Mouse (Mus musculus) midbrain, embryonic 16.5 days (tissue): Measurements from ENCODE around the gene 4931406C07Rik. TPM values are rescaled to one million over a fixed set of nuclear protein-coding genes. Genes with fewer than 3 reads are reported as not detected.

Source experiments
- ATAC-seq: fragments of 200-750 bp; cut with Nextera tagmentation; 2 replicates; pipeline ENCODE4 v1.8.0; 2017; ENCODE audit warnings: moderate TSS enrichment
- H3K27ac ChIP-seq: fragments of 300-500 bp; sonication (generic); 2 replicates; pipeline ENCODE4 v1.5.1; 2014; ENCODE audit warnings: mild to moderate bottlenecking, low read length, mixed read lengths
- H3K27me3 ChIP-seq: fragments of 300-500 bp; sonication (generic); 2 replicates; pipeline ENCODE4 v1.6.1; 2014; ENCODE audit warnings: low read depth, low read length, mixed read lengths; ENCODE audit not compliant: control insufficient read depth, insufficient read depth
- H3K36me3 ChIP-seq: fragments of 300-500 bp; sonication (generic); 2 replicates; pipeline ENCODE4 v1.6.1; 2014; ENCODE audit warnings: mild to moderate bottlenecking, low read length, moderate library complexity, mixed read lengths; ENCODE audit not compliant: control insufficient read depth, insufficient read depth
- H3K4me1 ChIP-seq: fragments of 300-500 bp; sonication (generic); 2 replicates; pipeline ENCODE4 v1.6.1; 2014; ENCODE audit warnings: mild to moderate bottlenecking, low read length, mixed read lengths; ENCODE audit not compliant: control insufficient read depth, insufficient read depth
- H3K4me2 ChIP-seq: fragments of 300-500 bp; sonication (generic); 2 replicates; pipeline ENCODE4 v1.6.1; 2014; ENCODE audit warnings: mild to moderate bottlenecking, low read length, mixed read lengths
- H3K4me3 ChIP-seq: fragments of 300-500 bp; sonication (generic); 2 replicates; pipeline ENCODE4 v1.5.1; 2014; ENCODE audit warnings: low read depth, mild to moderate bottlenecking, low read length, moderate library complexity, mixed read lengths
- H3K9ac ChIP-seq: fragments of 300-500 bp; sonication (generic); 2 replicates; pipeline ENCODE4 v1.6.1; 2014; ENCODE audit warnings: low read depth, low read length, mixed read lengths
- H3K9me3 ChIP-seq: fragments of 300-500 bp; sonication (generic); replicated peaks from 2 replicates; pipeline ENCODE4 v1.6.1; 2014; ENCODE audit warnings: mild to moderate bottlenecking, low read length, mixed read lengths; ENCODE audit not compliant: control insufficient read depth, poor library complexity, severe bottlenecking
- WGBS: fragments of 180-500 bp; shearing (Covaris S2); extraction: QIAGEN DNeasy Blood & Tissue Kit; methylation state at CpG from one replicate; pipeline ENCODE4 v1.1.7; 2014; 5-methylcytosine and 5-hydroxymethylcytosine counted together
- polyA plus RNA-seq: library from polyadenylated mRNA; unstranded; fragments of >200 nt; fragmentation: Nextera tagmentation; extraction: Ambion mirVana; gene quantifications from 2 replicates; pipeline ENCODE4 v1.2.1, GENCODE M21; 2015

4931406C07Rik gene
- polyA plus RNA-seq, 1 experiment from 2014 or later = 13.9 TPM

DNA sequence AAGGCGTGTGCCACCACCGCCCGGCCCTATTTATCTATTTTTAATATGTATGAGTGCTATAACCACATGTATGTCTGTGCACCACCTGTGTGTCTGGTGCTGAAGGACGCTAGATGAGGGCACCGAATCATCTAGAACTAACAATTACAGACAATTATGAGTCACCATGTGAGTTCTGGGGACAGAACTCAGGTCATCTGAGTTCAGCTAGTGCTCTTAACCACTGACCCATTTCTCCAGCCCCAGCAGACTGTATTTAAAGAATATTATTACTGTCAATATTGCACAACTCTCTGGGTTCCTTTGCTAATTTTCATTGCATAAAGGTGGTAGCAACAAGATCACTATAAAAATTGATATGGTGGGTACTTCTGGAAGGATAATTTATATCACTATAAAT is 6.2 kb downstream of the 4931406C07Rik start:
- Histone ChIP-seq H3K27me3 (no peaks in the 10 kb centered on the region), H3K4me3 (no peak overlapping the region), H3K27ac (no peak overlapping the region), H3K4me1 (no peaks in the 10 kb centered on the region), H3K9me3 (no peaks in the 10 kb centered on the region), H3K9ac (no peak overlapping the region), H3K36me3 (peaks cover 7% of the 10 kb centered on the region; the same call in 1 of the 2 replicates), H3K4me2 (no peak overlapping the region)
- ATAC-seq = no peak
- WGBS = 94% methylated on average over 5 of the region's 5 CpGs

DNA sequence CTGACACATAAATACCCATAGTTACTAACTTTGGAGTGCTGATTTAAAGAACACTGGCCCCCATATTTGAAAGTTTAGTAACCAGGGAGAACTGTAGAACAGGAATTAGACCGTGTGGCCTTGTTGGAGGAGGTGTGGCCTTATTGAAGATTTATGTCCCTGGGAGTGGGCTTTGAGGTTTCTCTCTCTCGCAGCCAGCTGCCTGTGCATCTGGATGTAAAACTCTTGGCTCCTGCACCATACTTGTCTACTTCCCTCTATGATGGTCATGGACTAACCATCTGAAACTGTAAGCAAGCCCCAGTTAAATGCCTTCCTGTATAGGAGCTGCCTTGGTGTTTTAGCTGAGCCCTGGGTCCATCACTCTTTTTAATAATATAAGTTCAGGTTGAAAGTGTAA is 7.8 kb downstream of the 4931406C07Rik start:
- no peak overlapping the region for H3K9ac ChIP-seq
- no peak overlapping the region for H3K4me3 ChIP-seq
- H3K27me3 ChIP-seq = no peaks in the 10 kb centered on the region
- 62% methylated on average over 2 of the region's 2 CpGs for WGBS
- ATAC-seq = no peak
- no peak overlapping the region for H3K4me2 ChIP-seq
- H3K9me3 ChIP-seq = no peaks in the 10 kb centered on the region
- no peaks in the 10 kb centered on the region for H3K4me1 ChIP-seq
- H3K27ac ChIP-seq = no peak overlapping the region
- peaks cover 7% of the 10 kb centered on the region; the same call in 1 of the 2 replicates for H3K36me3 ChIP-seq

DNA sequence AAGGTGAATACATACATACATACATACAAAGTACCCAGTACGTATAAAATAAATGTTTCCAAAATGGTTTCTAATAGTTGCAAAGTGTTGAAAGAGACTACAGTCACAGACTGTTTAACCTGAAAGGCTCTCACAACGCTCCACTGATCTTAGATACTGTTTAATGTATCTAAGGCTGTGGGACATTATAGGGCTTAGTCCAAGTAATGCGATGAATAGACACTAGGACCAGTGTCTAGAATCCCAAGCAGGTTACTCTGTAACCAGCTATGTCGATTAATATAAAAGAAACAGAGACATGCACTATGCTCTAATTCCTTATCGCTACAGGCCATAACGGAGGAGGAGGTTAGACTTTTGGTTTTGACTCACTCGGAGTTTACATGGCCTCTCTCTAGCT is 9.1 kb downstream of the 4931406C07Rik start:
- Histone ChIP-seq H3K4me3 (no peak overlapping the region), H3K4me1 (no peaks in the 10 kb centered on the region), H3K27ac (no peak overlapping the region), H3K9ac (no peak overlapping the region), H3K27me3 (no peaks in the 10 kb centered on the region), H3K9me3 (no peaks in the 10 kb centered on the region), H3K4me2 (no peak overlapping the region), H3K36me3 (peaks cover 9% of the 10 kb centered on the region; the same call in 1 of the 2 replicates)
- WGBS = 92% methylated on average over 7 of the region's 7 CpGs
- no peak for ATAC-seq

DNA sequence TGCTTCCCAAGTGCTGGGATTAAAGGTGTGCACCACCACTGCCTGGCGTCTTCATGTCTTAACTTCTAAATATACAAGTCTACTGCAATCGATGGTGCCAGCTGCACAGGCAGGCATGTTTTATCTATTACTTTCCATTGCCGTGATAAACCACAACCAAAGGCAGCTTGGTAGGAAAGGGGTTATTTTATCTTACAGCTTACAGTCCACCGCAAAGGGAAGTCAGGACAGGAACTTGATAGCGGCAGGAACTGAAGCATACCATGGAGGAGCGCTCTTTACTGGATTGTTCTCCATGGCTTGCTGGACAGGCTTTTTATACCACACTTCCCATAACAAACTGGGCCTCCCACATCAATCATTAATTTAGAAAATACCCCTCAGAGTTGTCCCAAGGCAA is 17.0 kb downstream of the 4931406C07Rik start:
- WGBS = 88% methylated on average over 6 of the region's 6 CpGs
- no peak overlapping the region for H3K9ac ChIP-seq
- H3K27ac ChIP-seq = no peak overlapping the region
- H3K36me3 ChIP-seq = peaks cover 8% of the 10 kb centered on the region; the same call in 1 of the 2 replicates
- H3K27me3 ChIP-seq = no peaks in the 10 kb centered on the region
- no peaks in the 10 kb centered on the region for H3K4me1 ChIP-seq
- no peaks in the 10 kb centered on the region for H3K9me3 ChIP-seq
- H3K4me3 ChIP-seq = no peak overlapping the region
- no peak for ATAC-seq
- H3K4me2 ChIP-seq = no peak overlapping the region

DNA sequence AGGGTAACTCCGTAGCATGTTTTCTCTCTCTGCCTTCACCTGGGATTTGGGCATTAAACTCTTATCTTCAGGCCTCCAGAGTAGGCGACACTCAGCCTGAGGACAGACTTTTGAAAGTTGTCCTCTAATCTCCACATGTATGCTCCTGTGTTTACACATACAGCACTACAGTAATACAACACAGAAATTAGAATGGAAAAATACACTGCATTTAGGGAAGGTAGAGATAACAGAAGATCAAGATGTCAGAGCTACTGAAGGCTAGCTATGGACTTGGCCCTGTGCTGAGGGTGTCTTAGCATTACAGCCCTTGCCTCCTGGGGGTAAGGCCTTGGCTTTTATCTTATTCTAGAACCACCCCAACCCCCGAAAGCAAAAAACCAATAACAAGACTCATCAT is 17.8 kb downstream of the 4931406C07Rik start:
- H3K4me2 ChIP-seq = no peak overlapping the region
- WGBS = 90% methylated on average over 3 of the region's 3 CpGs
- no peaks in the 10 kb centered on the region for H3K9me3 ChIP-seq
- peaks cover 8% of the 10 kb centered on the region; the same call in 1 of the 2 replicates for H3K36me3 ChIP-seq
- no peak overlapping the region for H3K27ac ChIP-seq
- H3K27me3 ChIP-seq = no peaks in the 10 kb centered on the region
- H3K4me1 ChIP-seq = no peaks in the 10 kb centered on the region
- no peak overlapping the region for H3K4me3 ChIP-seq
- ATAC-seq = no peak
- H3K9ac ChIP-seq = no peak overlapping the region

DNA sequence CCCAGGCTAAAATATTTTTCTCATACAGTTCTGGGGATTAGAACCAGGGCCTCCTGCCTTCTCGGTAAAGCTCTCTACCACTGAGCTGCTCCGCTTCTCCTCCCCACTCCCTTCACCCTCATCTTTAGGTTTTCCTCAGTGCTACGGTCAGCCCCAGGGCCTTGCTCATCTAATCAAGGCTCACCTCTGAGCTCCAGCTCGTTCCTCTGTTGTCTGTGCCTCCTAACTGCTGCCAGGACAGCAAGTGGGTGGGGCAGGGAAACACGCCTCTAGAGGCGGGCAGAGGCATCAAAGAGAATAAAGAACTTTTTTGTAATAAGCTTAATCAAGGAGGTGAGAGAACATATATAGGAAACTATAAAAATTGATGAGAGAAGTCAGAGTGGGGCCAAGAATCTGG is 18.4 kb downstream of the 4931406C07Rik start:
- Histone ChIP-seq H3K27me3 (no peaks in the 10 kb centered on the region), H3K4me2 (no peak overlapping the region), H3K9ac (no peak overlapping the region), H3K36me3 (peaks cover 6% of the 10 kb centered on the region; the same call in 1 of the 2 replicates), H3K27ac (no peak overlapping the region), H3K4me3 (no peak overlapping the region), H3K4me1 (no peaks in the 10 kb centered on the region), H3K9me3 (no peaks in the 10 kb centered on the region)
- no peak for ATAC-seq
- WGBS = 59% methylated on average over 6 of the region's 6 CpGs

DNA sequence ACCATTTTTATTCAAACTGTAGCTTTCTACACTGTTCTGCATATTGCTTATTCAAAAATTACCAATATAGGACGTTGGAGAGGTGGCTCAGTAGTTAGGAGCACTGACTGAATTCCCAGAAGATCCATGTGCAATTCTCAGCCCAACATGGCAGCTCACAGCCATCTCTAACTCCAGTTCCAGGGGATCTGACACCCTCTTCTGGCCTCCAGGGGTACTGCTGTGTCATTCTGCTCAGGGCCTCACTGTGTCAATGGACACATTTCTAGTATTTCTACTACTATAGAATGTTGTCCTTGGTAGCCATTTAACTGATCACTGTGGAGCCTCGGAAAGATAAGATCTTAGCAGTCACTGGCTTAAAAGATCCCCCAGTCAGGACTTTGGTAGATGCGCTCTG is 20.8 kb downstream of the 4931406C07Rik start:
- Histone ChIP-seq H3K4me2 (no peak overlapping the region), H3K9me3 (no peaks in the 10 kb centered on the region), H3K4me3 (no peak overlapping the region), H3K27me3 (no peaks in the 10 kb centered on the region), H3K4me1 (peaks cover 5% of the 10 kb centered on the region), H3K27ac (no peak overlapping the region), H3K9ac (no peak overlapping the region), H3K36me3 (peaks cover 4% of the 10 kb centered on the region; the same call in 1 of the 2 replicates)
- WGBS = 75% methylated on average over 3 of the region's 3 CpGs
- no peak for ATAC-seq

DNA sequence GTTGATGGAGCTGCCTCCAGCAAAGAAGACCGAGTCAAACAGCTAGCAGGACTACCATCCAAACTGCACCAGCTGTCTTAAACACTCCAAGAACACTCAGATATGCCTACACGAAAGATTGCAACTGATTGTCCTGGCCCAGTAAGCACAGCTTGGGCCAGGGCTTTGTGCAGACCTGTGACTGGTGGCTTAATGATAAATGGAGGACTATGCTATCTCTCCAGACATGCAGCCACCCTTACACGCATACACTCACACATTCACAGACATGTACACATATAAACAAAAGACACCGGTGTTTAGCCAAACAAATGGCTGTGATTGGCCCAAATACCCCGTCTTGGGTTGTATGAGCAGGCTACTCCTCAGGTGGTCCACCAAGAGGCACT is 25.8 kb downstream of the 4931406C07Rik start:
- ATAC-seq = peak; percentile 16; the same call in 1 of the 2 replicates
- H3K36me3 ChIP-seq = peaks cover 8% of the 10 kb centered on the region; the same call in 1 of the 2 replicates
- WGBS = 43% methylated on average over 5 of the region's 5 CpGs
- peaks cover 20% of the 10 kb centered on the region for H3K4me1 ChIP-seq
- no peak overlapping the region for H3K27ac ChIP-seq
- H3K9ac ChIP-seq = peak overlapping the region; percentile 56
- no peaks in the 10 kb centered on the region for H3K9me3 ChIP-seq
- no peaks in the 10 kb centered on the region for H3K27me3 ChIP-seq
- H3K4me2 ChIP-seq = peak overlapping the region; percentile 65
- peak overlapping the region; percentile 61 for H3K4me3 ChIP-seq

DNA sequence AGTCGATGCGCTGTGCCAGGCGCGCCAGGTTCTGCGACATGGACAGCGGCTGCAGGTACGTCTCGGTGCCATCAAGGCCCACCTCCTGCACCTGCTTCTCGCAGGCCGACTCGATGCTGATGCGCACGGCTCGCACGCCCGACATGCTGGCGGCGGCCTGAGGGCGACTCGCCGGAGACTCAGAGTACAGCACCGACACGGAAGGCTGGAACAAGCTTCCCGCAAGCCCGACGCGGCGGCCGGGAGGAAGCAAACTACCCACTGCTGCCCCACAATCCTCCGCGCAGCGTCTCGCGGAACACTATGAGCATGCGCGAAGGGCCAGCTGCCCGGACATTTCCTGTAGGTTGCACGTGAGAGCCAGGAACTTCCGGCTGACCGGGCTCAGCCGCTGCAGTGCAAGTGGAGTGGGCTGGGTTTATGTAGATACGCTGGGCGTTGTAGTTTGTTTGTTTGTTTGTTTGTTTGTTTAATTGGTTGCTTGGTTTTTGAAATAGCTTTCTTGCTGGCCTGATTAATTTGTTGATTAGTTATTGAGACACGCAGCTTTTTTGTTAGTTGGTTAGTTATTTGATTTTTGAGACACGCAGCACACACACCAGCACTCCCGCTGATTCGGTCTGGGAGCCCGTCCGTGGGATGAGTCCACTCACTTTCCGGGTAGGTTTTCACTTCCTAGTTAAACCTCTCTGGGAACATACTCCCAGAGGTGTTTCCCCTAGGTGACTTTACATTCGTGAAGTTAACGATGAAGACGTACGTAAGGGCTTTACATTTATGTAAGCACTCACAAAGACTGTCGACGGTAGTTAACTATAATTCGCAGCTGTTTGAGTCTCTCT is 26.4 kb downstream of the 4931406C07Rik start, which contains the start of gene Med17:
TSS of gene Med17 (minus strand) at position 283 of the 842 bp plus-strand sequence.
- Histone ChIP-seq H3K9me3 (no peaks in the 10 kb centered on the region), H3K4me3 (peak within 1 kb of the TSS; percentile 61), H3K4me2 (peak within 1 kb of the TSS; percentile 65), H3K36me3 (peaks cover 13% of the 10 kb centered on the region), H3K4me1 (peaks cover 20% of the 10 kb centered on the region), H3K27me3 (no peaks in the 10 kb centered on the region), H3K27ac (peak within 1 kb of the TSS; percentile 89), H3K9ac (peak within 1 kb of the TSS; percentile 99)
- 1% methylated on average over 56 of the region's 57 CpGs for WGBS
- peak; percentile 99 for ATAC-seq
